Mouse (Mus musculus) adrenal gland, adult 10 weeks (tissue): Measurements from ENCODE around the gene Sema4f. TPM values are rescaled to one million over a fixed set of nuclear protein-coding genes. Genes with fewer than 3 reads are reported as not detected.

Source experiments
- polyA plus RNA-seq: library from polyadenylated mRNA; stranded (reverse); fragments of 350-450 nt; fragmentation: Illumina TruSeq; extraction: RNeasy Lipid Tissue Mini Kit (QIAGEN cat#74804); gene quantifications from one replicate; pipeline ENCODE4 v1.2.3, GENCODE M21; 2014; ENCODE audit warnings: low read depth, low replicate concordance

Sema4f gene
- polyA plus RNA-seq, result not detected

GRCm38 (mm10) chr6:82939167-82939912 is at the start of gene Sema4f:
Gene Sema4f (minus strand): TSS chr6:82939769.

DNA sequence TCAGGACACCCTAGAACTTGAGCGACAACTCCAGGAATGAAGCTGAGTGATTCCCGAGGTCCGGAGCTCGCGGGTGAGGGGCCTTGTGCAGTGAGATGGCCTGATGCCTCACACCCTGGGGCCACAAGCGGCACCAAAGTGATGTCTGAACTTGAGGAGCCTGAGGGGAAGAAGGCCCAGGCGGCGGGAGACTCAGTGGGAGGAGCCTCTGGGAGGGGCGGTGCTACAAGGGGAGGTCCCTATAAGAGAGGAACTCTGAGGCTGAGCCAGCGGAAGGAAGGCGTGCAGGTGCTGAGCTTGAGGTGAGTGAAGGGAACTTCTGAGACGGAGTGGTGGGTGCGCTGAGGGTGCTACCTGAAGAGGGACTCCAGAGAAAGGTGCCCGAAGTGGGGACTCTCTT is 7.1 kb upstream of the Sema4f start, which contains the start of gene M1ap:
TSS of gene M1ap (plus strand) at position 252 of the 400 bp plus-strand sequence.

Other genes with a start within 250 kb of the Sema4f start
- 145 TPM for gene Pole4, start 234.4 kb downstream of the Sema4f start, polyA plus RNA-seq
- 37.7 TPM for gene Hk2, start 165.3 kb downstream of the Sema4f start, polyA plus RNA-seq
- not detected for gene M1ap, start 7.1 kb upstream of the Sema4f start, polyA plus RNA-seq
- not detected for gene Dok1, start 93.7 kb upstream of the Sema4f start, polyA plus RNA-seq
- gene Loxl3, start 94.4 kb upstream of the Sema4f start, polyA plus RNA-seq, result 1.3 TPM
- 9.0 TPM for gene Aup1, start 114.8 kb upstream of the Sema4f start, polyA plus RNA-seq
- gene Htra2, start 115.5 kb upstream of the Sema4f start, polyA plus RNA-seq, result 3.9 TPM
- 0.17 TPM for gene Dqx1, start 118.1 kb upstream of the Sema4f start, polyA plus RNA-seq
- not detected for gene Tlx2, start 130.5 kb upstream of the Sema4f start, polyA plus RNA-seq
- gene Pcgf1, start 138.1 kb upstream of the Sema4f start, polyA plus RNA-seq, result 9.9 TPM
- gene Lbx2, start 146.6 kb upstream of the Sema4f start, polyA plus RNA-seq, result not detected
- gene Ccdc142, start 161.8 kb upstream of the Sema4f start, polyA plus RNA-seq, result not detected
- 1.6 TPM for gene Gm42688, start 161.8 kb upstream of the Sema4f start, polyA plus RNA-seq
- gene Mrpl53, start 169.3 kb upstream of the Sema4f start, polyA plus RNA-seq, result 40.2 TPM
- 3.9 TPM for gene Mogs, start 175.7 kb upstream of the Sema4f start, polyA plus RNA-seq
- gene Wbp1, start 181.8 kb upstream of the Sema4f start, polyA plus RNA-seq, result 5.9 TPM
- gene Ino80b, start 185.7 kb upstream of the Sema4f start, polyA plus RNA-seq, result not detected
- gene Rtkn, start 195.7 kb upstream of the Sema4f start, polyA plus RNA-seq, result 0.58 TPM
- gene Wdr54, start 216.6 kb upstream of the Sema4f start, polyA plus RNA-seq, result 0.41 TPM
- gene 1700003E16Rik, start 216.6 kb upstream of the Sema4f start, polyA plus RNA-seq, result not detected
- gene Dctn1, start 226.2 kb upstream of the Sema4f start, polyA plus RNA-seq, result 14.2 TPM